Mouse (Mus musculus) gastrocnemius, adult 2 months (tissue): ENCODE data around the gene Inha. TPM values are rescaled to one million over a fixed set of nuclear protein-coding genes. Genes with fewer than 3 reads are reported as not detected.

ENCODE experiments used
- DNase-seq: peaks from one replicate; pipeline ENCODE4 v3.0.0; 2022
- H3K27ac ChIP-seq: fragments of 200-600 bp; 2 replicates; pipeline ENCODE4 v1.8.1; 2022; ENCODE audit warnings: mild to moderate bottlenecking
- H3K4me3 ChIP-seq: fragments of 200-600 bp; 2 replicates; pipeline ENCODE4 v1.8.1; 2022; ENCODE audit warnings: mild to moderate bottlenecking, moderate library complexity
- CTCF ChIP-seq: fragments of 200-600 bp; IDR thresholded peaks from 2 replicates; pipeline ENCODE4 v1.8.1; 2022; ENCODE audit warnings: antibody characterized with exemption, mild to moderate bottlenecking, moderate library complexity
- intact Hi-C: fragments of 180-260 bp; cut with DNase I; formaldehyde crosslinking; loops from one replicate; pipeline ENCODE4 v1.15.1; 2025
- total RNA-seq, 2 experiments: library from RNA; stranded (reverse); gene quantifications; 2 replicates each; pipeline ENCODE4 v1.2.3; 2021

Gene Inha
- total RNA-seq, 2 experiments from 2014 or later = 1.3 to 2.2 TPM

- no peak for DNase-seq
- no peak for TF ChIP-seq CTCF
- intact Hi-C loops = no loop called here
- H3K4me3 ChIP-seq = no peak overlapping the region
- H3K27ac ChIP-seq = no peak overlapping the region
These were observed 34.6 kb downstream of the Inha start for GRCm38 (mm10) chr1:75541496-75541895.

- TF ChIP-seq CTCF = no peak
These were observed 37.5 kb downstream of the Inha start for GRCm38 (mm10) chr1:75544351-75544750.

GRCm38 (mm10) chr1:75545965-75546956 is 39.4 kb downstream of the Inha start, which contains the start of gene Slc4a3:
Gene Slc4a3 (plus strand): TSS chr1:75546266.
- Histone ChIP-seq H3K27ac (peak within 1 kb of the TSS; percentile 86), H3K4me3 (peak within 1 kb of the TSS; percentile 85)
- DNase-seq = peak; percentile 84
- TF ChIP-seq CTCF = peak; percentile 8; the same call in 1 of the 2 replicates
- intact Hi-C loops = loop anchor here (5.0 kb wide), 1 partner anchor 39 kb away; the partner anchor contains the start of genes Inha and Obsl1

More at GRCm38 (mm10) chr1:75544351-75544750, 37.5 kb downstream of the Inha start:
- intact Hi-C loops = no loop called here
- Histone ChIP-seq H3K27ac (no peak overlapping the region), H3K4me3 (no peak overlapping the region)
- no peak for DNase-seq

- no peak for TF ChIP-seq CTCF
- no peak for DNase-seq
- H3K27ac ChIP-seq = no peak overlapping the region; the same call in 1 of the 2 replicates
- intact Hi-C loops = loop anchor here (5.0 kb wide), 1 partner anchor 40 kb away; the partner anchor contains the start of genes Inha and Obsl1
- peak overlapping the region; percentile 85; the same call in 1 of the 2 replicates for H3K4me3 ChIP-seq
These were observed 40.5 kb downstream of the Inha start for GRCm38 (mm10) chr1:75547351-75547750.

- no peak for TF ChIP-seq CTCF
These were observed 41.2 kb downstream of the Inha start for GRCm38 (mm10) chr1:75548083-75548482.

DNA sequence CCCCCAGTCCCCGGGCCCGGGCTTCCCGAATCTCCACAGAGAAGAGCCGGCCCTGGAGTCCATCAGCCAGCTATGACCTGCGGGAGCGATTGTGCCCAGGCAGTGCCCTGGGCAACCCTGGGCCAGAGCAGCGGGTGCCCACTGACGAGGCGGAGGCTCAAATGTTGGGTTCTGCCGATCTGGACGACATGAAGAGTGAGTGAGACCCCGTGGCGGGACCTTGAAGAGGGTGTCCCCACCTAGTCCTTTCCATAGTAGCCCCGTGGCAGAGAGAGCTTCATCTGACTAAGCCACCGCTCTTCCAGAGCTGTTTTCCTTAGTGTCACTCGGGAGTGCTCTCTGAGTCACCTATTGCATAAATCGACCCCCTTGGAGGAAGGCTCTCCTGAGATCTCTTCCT is 42.0 kb downstream of the Inha start:
- H3K27ac ChIP-seq = no peak overlapping the region
- TF ChIP-seq CTCF = no peak

More at GRCm38 (mm10) chr1:75548083-75548482, 41.2 kb downstream of the Inha start:
- Histone ChIP-seq H3K4me3 (no peak overlapping the region), H3K27ac (no peak overlapping the region)
- intact Hi-C loops = loop anchor here (5.0 kb wide), 1 partner anchor 41 kb away; the partner anchor contains the start of genes Inha and Obsl1
- no peak for DNase-seq

DNA sequence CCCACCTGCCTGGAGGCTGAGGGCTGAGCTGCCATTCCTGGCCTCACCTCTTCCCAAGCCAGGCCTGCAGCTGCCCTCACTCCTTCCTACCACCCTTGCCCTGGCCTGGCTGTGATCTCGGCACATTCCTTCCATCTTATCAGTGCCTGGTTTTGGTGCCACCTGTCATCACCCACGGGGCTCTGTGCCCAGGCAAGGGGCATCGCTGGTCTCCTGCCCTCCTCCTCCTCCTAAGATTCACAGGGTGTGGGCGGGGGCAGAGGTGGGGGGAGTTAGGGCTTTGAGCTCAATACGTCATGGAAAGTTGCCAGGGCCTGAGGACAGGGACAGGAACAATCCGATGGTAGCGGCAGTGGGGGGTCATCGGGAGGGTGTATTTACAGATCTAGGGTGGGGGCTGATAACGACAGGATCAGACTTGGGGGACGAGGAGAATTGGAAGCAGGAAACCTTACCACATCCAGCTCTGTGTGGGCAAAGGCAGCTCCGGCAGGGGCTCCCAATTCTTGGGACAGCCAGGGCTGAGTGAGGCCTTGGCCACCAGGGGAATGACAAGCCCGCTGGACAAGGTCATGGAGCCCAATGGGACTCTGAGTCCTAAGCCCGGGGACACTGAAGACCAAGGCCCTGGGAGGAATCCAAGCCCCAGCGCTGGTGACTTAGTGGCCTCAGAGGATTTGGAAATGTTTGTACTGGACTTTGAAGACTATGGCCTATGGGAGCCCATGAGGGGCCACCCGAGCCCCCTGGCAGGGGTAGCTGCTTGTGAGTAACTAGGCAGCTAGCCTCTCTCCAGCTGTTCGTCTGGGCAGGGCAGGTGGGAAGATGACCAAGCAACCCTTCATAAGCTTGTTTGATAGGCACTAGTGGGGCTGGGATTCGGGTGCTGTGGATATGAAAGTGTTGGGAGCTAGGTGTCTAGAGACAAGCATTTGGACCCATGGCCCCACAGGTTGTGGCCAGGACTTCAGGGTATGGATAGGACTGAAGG is 42.7 kb downstream of the Inha start:
- peak; percentile 45 for DNase-seq
- no peak overlapping the region for H3K27ac ChIP-seq
- no peak overlapping the region for H3K4me3 ChIP-seq
- intact Hi-C loops = loop anchor here (5.0 to 10.0 kb wide), 2 partner anchors 42 to 215 kb away; partner anchors contain the start of genes Inha and Obsl1
- no peak for TF ChIP-seq CTCF

More for the DNA sequence above, 42.0 kb downstream of the Inha start:
- intact Hi-C loops = loop anchor here (5.0 kb wide), 1 partner anchor 42 kb away; the partner anchor contains the start of genes Inha and Obsl1
- no peak for DNase-seq
- H3K4me3 ChIP-seq = no peak overlapping the region

DNA sequence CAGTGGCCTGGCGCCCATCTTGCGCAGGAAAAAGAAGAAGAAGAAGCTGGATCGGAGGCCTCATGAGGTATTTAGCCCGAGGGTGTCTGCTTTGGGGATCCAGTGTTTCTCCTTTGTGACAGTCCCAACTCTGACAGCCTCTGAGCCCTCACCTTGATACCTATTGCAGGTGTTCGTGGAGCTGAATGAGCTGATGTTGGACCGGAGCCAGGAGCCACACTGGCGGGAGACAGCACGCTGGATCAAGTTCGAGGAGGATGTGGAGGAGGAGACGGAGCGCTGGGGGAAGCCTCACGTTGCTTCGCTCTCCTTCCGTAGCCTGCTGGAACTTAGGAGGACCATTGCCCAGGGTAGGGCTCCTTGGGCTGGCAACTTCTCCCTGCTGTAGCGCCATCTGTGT is 43.7 kb downstream of the Inha start:
- no peak for DNase-seq
- Histone ChIP-seq H3K27ac (no peak overlapping the region), H3K4me3 (no peak overlapping the region)
- TF ChIP-seq CTCF = no peak
- intact Hi-C loops = loop anchor here (10.0 kb wide), 1 partner anchor 216 kb away; no protein-coding TSS in a partner anchor

- TF ChIP-seq CTCF = no peak
- no peak overlapping the region for H3K27ac ChIP-seq
- intact Hi-C loops = loop anchor here (10.0 kb wide), 1 partner anchor 221 kb away; no protein-coding TSS in a partner anchor
- no peak overlapping the region for H3K4me3 ChIP-seq
- no peak for DNase-seq
These were observed 48.8 kb downstream of the Inha start for GRCm38 (mm10) chr1:75555680-75556079.

- no peak overlapping the region for H3K4me3 ChIP-seq
- intact Hi-C loops = loop anchor here (10.0 kb wide), 1 partner anchor 221 kb away; no protein-coding TSS in a partner anchor
- no peak overlapping the region for H3K27ac ChIP-seq
- DNase-seq = no peak
- no peak for TF ChIP-seq CTCF
These were observed 49.4 kb downstream of the Inha start for GRCm38 (mm10) chr1:75556143-75556781.

GRCm38 (mm10) chr1:75557041-75557440 is 50.2 kb downstream of the Inha start:
- no peak for TF ChIP-seq CTCF
- Histone ChIP-seq H3K4me3 (no peak overlapping the region), H3K27ac (no peak overlapping the region)
- intact Hi-C loops = loop anchor here (10.0 kb wide), 1 partner anchor 222 kb away; no protein-coding TSS in a partner anchor
- no peak for DNase-seq
